Mouse (Mus musculus): ENCODE measurements around the gene Ckm. TPM values are rescaled to one million over a fixed set of nuclear protein-coding genes. Genes with fewer than 3 reads are reported as not detected.
A peak's percentile ranks its signal among the peaks of the same experiment; 100 is the strongest.

Gene Ckm
- polyA plus RNA-seq, 1 experiment from 2014 or later, result 0.69 TPM

- no peak for ATAC-seq (ENCODE audit: low FRiP score, low TSS enrichment)
- Histone ChIP-seq H3K4me2 (replicated peaks; ENCODE audit: low read depth, low read length) (peak within 1 kb of the TSS; percentile 34; the same call in 1 of the 2 replicates), H3K36me3 (ENCODE audit: control insufficient read depth, insufficient read depth, low read length) (no peaks in the 10 kb centered on the region), H3K4me3 (ENCODE audit: low read length) (peak within 1 kb of the TSS; percentile 16), H3K27me3 (ENCODE audit: control insufficient read depth, insufficient read depth, low read length) (no peaks in the 10 kb centered on the region), H3K9me3 (ENCODE audit: control insufficient read depth, low read length) (no peaks in the 10 kb centered on the region), H3K4me1 (ENCODE audit: control insufficient read depth, insufficient read depth, low read length) (peaks cover 12% of the 10 kb centered on the region; the same call in 1 of the 2 replicates), H3K9ac (ENCODE audit: low read depth, low read length) (0 out of 2 replicates have a peak within 1 kb of the TSS, but pooled peaks have one; percentile 12), H3K27ac (ENCODE audit: low read depth, low read length) (0 out of 2 replicates have a peak within 1 kb of the TSS, but pooled peaks have one; percentile 24)
- 33% methylated on average over 6 of the region's 6 CpGs for WGBS
These were observed 58.4 kb downstream of the Ckm start, which contains the start of gene Exoc3l2 for GRCm38 (mm10) chr7:19462884-19463381. Gene Exoc3l2, plus strand, starts transcription at chr7:19463331.

DNA sequence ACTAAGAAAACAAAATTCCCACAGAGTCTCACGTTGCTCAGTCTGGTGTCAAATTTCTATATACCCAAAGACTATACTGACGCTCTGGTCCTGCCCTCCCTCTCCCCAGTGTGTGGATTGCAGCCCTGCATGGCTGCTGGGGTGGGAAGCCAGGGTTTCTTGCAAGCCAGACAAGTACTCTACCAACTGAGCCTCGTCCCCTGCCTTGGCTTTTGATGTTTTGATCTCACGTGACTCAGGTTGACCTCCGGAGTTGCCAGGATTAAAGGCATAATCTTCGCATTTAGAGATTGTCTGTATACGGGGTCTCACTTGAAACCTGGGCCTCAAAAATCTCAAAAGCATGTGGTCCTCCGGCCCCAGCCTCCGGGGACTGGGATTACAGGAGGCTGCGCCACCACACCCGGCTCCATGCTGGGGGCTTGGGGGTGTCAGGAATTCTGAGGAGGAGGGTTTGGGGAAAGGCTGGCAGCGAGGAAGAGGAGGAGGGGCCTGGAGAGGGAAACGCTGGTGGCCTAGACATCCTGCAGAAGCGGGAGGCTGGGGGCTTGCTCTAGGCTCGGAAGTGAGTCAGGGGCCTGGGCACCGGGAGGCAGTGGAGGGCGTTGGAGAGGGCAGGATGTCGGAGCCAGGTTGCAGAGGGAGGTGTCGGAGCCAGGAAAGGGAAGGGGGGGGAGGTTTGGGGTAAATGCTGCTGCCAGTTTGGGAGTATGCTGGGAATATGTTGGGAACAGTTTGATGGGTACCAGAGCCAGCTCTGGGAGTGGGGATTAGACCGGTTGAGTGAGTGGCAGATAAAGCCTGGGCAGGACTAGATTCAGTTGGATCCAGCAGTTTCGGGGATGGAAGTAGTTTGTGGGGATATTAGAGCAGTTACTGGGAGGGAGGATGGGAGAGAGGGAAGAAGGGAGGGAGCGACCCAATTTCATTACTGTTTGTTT, 60.1 kb downstream of the Ckm start:
- H3K27me3 ChIP-seq (ENCODE audit: control insufficient read depth, insufficient read depth, low read length), result peaks cover 7% of the 10 kb centered on the region; the same call in 1 of the 2 replicates
- no peaks in the 10 kb centered on the region for H3K36me3 ChIP-seq (ENCODE audit: control insufficient read depth, insufficient read depth, low read length)
- no peaks in the 10 kb centered on the region for H3K9me3 ChIP-seq (ENCODE audit: control insufficient read depth, low read length)
- ATAC-seq (ENCODE audit: low FRiP score, low TSS enrichment), result 0 out of 2 replicates have a peak, but pooled peaks have one; percentile 8
- H3K4me3 ChIP-seq (ENCODE audit: low read length), result peak overlapping the region; percentile 22
- H3K27ac ChIP-seq (ENCODE audit: low read depth, low read length), result peak overlapping the region; percentile 3; the same call in 1 of the 2 replicates
- H3K4me1 ChIP-seq (ENCODE audit: control insufficient read depth, insufficient read depth, low read length), result peaks cover 12% of the 10 kb centered on the region; the same call in 1 of the 2 replicates
- WGBS, result 10% methylated on average over 22 of the region's 22 CpGs
- H3K9ac ChIP-seq (ENCODE audit: low read depth, low read length), result peak overlapping the region; percentile 5; the same call in 1 of the 2 replicates
- peak overlapping the region; percentile 34 for H3K4me2 ChIP-seq (replicated peaks; ENCODE audit: low read depth, low read length)

DNA sequence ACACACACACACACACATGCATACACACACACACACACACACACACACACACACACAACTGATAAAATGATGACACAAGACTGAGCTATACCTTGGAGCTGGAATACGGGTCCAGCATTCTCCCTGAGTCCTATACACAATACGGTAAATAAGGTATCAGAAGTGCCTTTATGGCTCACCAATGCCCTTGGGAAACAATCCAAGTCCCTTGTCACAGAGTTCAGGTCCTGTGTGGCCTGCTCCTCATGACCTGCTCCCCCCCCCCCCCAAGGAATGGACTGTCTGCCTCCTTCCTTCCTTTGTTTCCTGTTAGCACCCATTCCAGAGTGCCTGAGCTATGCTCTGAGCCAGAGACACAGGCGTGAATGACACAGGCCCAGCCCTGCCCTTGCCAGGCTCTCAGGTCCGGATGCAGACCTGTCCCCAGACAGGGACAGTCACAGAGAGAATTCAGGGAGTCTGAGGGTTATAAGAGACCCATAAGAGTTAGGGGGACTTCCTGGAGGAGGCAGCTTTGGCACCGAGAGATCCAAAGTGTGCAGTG, 62.1 kb downstream of the Ckm start:
- no peak overlapping the region for H3K27ac ChIP-seq (ENCODE audit: low read depth, low read length)
- no peak for ATAC-seq (ENCODE audit: low FRiP score, low TSS enrichment)
- peaks cover 16% of the 10 kb centered on the region for H3K27me3 ChIP-seq (ENCODE audit: control insufficient read depth, insufficient read depth, low read length)

DNA sequence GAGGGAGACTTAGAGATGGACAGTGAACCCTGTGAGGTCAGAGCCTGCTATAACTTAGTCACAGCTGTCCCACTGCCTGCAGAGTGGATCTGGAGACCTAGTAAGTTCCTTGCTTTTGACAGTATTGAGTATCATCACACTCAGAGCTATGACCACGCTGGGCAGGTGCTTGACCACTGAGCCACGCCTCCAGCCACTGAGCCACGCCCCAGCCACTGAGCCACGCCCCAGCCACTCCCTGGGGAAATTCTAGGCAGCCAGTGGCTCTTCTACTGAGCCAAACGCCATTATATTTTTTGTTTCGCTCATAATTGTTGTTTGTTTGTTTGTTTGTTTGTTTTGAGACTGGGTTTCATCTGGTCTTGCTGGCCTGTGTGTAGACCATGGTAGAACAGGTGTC, 63.1 kb downstream of the Ckm start:
- ATAC-seq (ENCODE audit: low FRiP score, low TSS enrichment), result no peak
- 43% methylated on average over 6 of the region's 6 CpGs for WGBS
- H3K9ac ChIP-seq (ENCODE audit: low read depth, low read length), result no peak overlapping the region
- no peak overlapping the region for H3K27ac ChIP-seq (ENCODE audit: low read depth, low read length)
- no peaks in the 10 kb centered on the region for H3K36me3 ChIP-seq (ENCODE audit: control insufficient read depth, insufficient read depth, low read length)
- peaks cover 12% of the 10 kb centered on the region; the same call in 1 of the 2 replicates for H3K4me1 ChIP-seq (ENCODE audit: control insufficient read depth, insufficient read depth, low read length)
- H3K4me2 ChIP-seq (replicated peaks; ENCODE audit: low read depth, low read length), result no peak overlapping the region
- peaks cover 23% of the 10 kb centered on the region for H3K27me3 ChIP-seq (ENCODE audit: control insufficient read depth, insufficient read depth, low read length)
- H3K9me3 ChIP-seq (ENCODE audit: control insufficient read depth, low read length), result no peaks in the 10 kb centered on the region
- H3K4me3 ChIP-seq (ENCODE audit: low read length), result no peak overlapping the region

More for the DNA sequence above, 62.1 kb downstream of the Ckm start:
- Histone ChIP-seq H3K9me3 (ENCODE audit: control insufficient read depth, low read length) (no peaks in the 10 kb centered on the region), H3K4me1 (ENCODE audit: control insufficient read depth, insufficient read depth, low read length) (peaks cover 12% of the 10 kb centered on the region; the same call in 1 of the 2 replicates), H3K36me3 (ENCODE audit: control insufficient read depth, insufficient read depth, low read length) (no peaks in the 10 kb centered on the region), H3K9ac (ENCODE audit: low read depth, low read length) (no peak overlapping the region), H3K4me3 (ENCODE audit: low read length) (no peak overlapping the region), H3K4me2 (replicated peaks; ENCODE audit: low read depth, low read length) (no peak overlapping the region)
- WGBS, result 66% methylated on average over 5 of the region's 5 CpGs

GRCm38 (mm10) chr7:19468279-19468678, 63.7 kb downstream of the Ckm start:
- 67% methylated on average over 12 of the region's 12 CpGs for WGBS
- H3K27me3 ChIP-seq (ENCODE audit: control insufficient read depth, insufficient read depth, low read length), result peaks cover 27% of the 10 kb centered on the region
- H3K9me3 ChIP-seq (ENCODE audit: control insufficient read depth, low read length), result no peaks in the 10 kb centered on the region
- H3K9ac ChIP-seq (ENCODE audit: low read depth, low read length), result no peak overlapping the region
- peaks cover 9% of the 10 kb centered on the region; the same call in 1 of the 2 replicates for H3K4me1 ChIP-seq (ENCODE audit: control insufficient read depth, insufficient read depth, low read length)
- H3K36me3 ChIP-seq (ENCODE audit: control insufficient read depth, insufficient read depth, low read length), result no peaks in the 10 kb centered on the region
- no peak overlapping the region for H3K4me2 ChIP-seq (replicated peaks; ENCODE audit: low read depth, low read length)
- H3K4me3 ChIP-seq (ENCODE audit: low read length), result no peak overlapping the region
- no peak overlapping the region for H3K27ac ChIP-seq (ENCODE audit: low read depth, low read length)
- no peak for ATAC-seq (ENCODE audit: low FRiP score, low TSS enrichment)

GRCm38 (mm10) chr7:19469404-19469803, 64.8 kb downstream of the Ckm start:
- Histone ChIP-seq H3K9ac (ENCODE audit: low read depth, low read length) (no peak overlapping the region), H3K27me3 (ENCODE audit: control insufficient read depth, insufficient read depth, low read length) (peaks cover 27% of the 10 kb centered on the region), H3K4me2 (replicated peaks; ENCODE audit: low read depth, low read length) (no peak overlapping the region), H3K4me1 (ENCODE audit: control insufficient read depth, insufficient read depth, low read length) (peaks cover 6% of the 10 kb centered on the region; the same call in 1 of the 2 replicates), H3K4me3 (ENCODE audit: low read length) (no peak overlapping the region), H3K9me3 (ENCODE audit: control insufficient read depth, low read length) (no peaks in the 10 kb centered on the region), H3K36me3 (ENCODE audit: control insufficient read depth, insufficient read depth, low read length) (no peaks in the 10 kb centered on the region), H3K27ac (ENCODE audit: low read depth, low read length) (no peak overlapping the region)
- ATAC-seq (ENCODE audit: low FRiP score, low TSS enrichment), result no peak
- 20% methylated on average over 23 of the region's 23 CpGs for WGBS

DNA sequence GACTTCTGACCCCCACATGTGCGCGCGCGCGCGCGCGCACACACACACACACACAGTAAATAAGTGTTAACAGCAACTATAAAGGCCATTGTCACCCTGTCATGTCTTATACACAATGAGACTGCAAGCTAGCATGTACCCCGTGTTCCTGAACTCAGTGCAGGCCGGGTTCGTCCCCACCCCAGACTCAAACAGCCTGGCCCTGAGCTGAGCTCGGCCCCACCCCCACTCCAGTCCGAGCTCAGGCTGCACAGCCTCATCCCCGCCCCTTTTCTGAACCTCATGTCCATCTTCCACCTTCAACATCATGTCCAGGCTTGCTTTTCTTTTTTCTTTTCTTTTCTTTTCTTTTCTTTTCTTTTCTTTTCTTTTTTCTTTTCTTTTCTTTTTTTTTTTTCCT, 65.7 kb downstream of the Ckm start:
- no peak overlapping the region for H3K9ac ChIP-seq (ENCODE audit: low read depth, low read length)
- 20% methylated on average over 14 of the region's 14 CpGs for WGBS
- H3K4me1 ChIP-seq (ENCODE audit: control insufficient read depth, insufficient read depth, low read length), result no peaks in the 10 kb centered on the region
- H3K4me3 ChIP-seq (ENCODE audit: low read length), result no peak overlapping the region
- no peak overlapping the region for H3K4me2 ChIP-seq (replicated peaks; ENCODE audit: low read depth, low read length)
- no peak overlapping the region for H3K27ac ChIP-seq (ENCODE audit: low read depth, low read length)
- no peak for ATAC-seq (ENCODE audit: low FRiP score, low TSS enrichment)
- no peaks in the 10 kb centered on the region for H3K9me3 ChIP-seq (ENCODE audit: control insufficient read depth, low read length)
- H3K27me3 ChIP-seq (ENCODE audit: control insufficient read depth, insufficient read depth, low read length), result peaks cover 27% of the 10 kb centered on the region
- H3K36me3 ChIP-seq (ENCODE audit: control insufficient read depth, insufficient read depth, low read length), result no peaks in the 10 kb centered on the region

DNA sequence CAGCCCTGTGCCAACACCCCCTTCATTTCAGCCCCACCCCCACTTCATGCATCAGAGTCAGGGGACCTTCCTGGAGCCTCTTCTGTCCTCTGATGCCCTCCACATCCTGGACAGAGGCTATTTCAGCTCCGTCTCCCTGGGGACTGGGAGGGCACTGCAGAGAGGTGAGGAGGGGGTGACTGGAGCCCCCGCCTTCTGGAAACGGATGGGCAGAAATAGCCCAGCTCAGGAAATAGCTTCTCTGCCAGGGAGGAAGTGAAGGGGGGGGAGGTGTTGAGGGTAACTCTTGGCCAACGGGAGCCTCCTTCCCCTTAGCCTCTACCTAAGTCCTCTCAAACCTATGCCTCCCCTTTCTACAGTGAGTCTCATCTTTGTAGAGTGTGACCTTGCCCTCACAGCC, 67.8 kb downstream of the Ckm start:
- no peak overlapping the region for H3K4me2 ChIP-seq (replicated peaks; ENCODE audit: low read depth, low read length)
- no peaks in the 10 kb centered on the region for H3K36me3 ChIP-seq (ENCODE audit: control insufficient read depth, insufficient read depth, low read length)
- no peak overlapping the region for H3K4me3 ChIP-seq (ENCODE audit: low read length)
- 62% methylated on average over 4 of the region's 4 CpGs for WGBS
- peaks cover 27% of the 10 kb centered on the region for H3K27me3 ChIP-seq (ENCODE audit: control insufficient read depth, insufficient read depth, low read length)
- H3K27ac ChIP-seq (ENCODE audit: low read depth, low read length), result no peak overlapping the region
- no peak for ATAC-seq (ENCODE audit: low FRiP score, low TSS enrichment)
- H3K4me1 ChIP-seq (ENCODE audit: control insufficient read depth, insufficient read depth, low read length), result no peaks in the 10 kb centered on the region
- no peaks in the 10 kb centered on the region for H3K9me3 ChIP-seq (ENCODE audit: control insufficient read depth, low read length)
- H3K9ac ChIP-seq (ENCODE audit: low read depth, low read length), result no peak overlapping the region

Data from kidney, embryonic 14.5 days (tissue).